Mouse (Mus musculus): Measurements from ENCODE around the gene Rph3al.

DNA sequence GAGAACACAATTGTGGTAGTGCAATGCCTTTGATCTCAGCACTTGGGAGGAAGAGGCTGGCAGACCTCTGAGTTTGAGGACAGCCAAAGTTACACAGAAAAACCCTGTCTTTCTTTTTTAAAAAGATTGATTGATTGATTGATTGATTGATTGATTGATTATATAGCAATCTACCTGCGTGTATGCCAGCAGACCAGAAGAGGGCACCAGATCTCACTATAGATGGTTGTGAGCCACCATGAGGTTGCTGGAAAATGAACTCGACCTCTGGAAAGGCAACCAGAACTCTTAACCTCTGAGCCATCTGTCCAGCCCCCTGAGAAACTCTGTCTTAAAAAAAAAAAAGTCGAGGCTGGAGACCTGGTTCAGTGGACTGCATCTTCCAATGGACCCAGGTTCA lies 32.4 kb upstream of the Rph3al start:
- TF ChIP-seq CTCF (IDR thresholded peaks at IDR 0.05; ENCODE audit: insufficient read depth, low read depth, low read length) (no peak), POLR2A (IDR thresholded peaks at IDR 0.05; ENCODE audit: insufficient read depth, low read depth, low read length) (no peak)
